Mouse (Mus musculus) CH12.LX (cell line): ENCODE measurements around the gene Zfp942. TPM values are rescaled to one million over a fixed set of nuclear protein-coding genes. Genes with fewer than 3 reads are reported as not detected.

ENCODE experiments used
- DNase-seq: peaks from one replicate; pipeline ENCODE4 v3.0.0-alpha.2; 2013; ENCODE audit errors: extremely low read depth
- H3K27ac ChIP-seq: 2 replicates; pipeline ENCODE4 v1.5.1; 2012; ENCODE audit warnings: low read depth, mild to moderate bottlenecking, control low read depth, moderate library complexity; ENCODE audit not compliant: insufficient read depth
- H3K27me3 ChIP-seq: replicated peaks from 2 replicates; pipeline ENCODE3; 2012; ENCODE audit warnings: inconsistent platforms
- H3K36me3 ChIP-seq, 2 experiments: replicated peaks in 1 of 2; 2 replicates each; pipeline versions ENCODE3 to v1.6.1; 2012; ENCODE audit warnings: inconsistent platforms in 1 of 2, low read length in 1 of 2, mild to moderate bottlenecking in 1 of 2, mixed read lengths in 1 of 2, moderate library complexity in 1 of 2; ENCODE audit not compliant: control insufficient read depth in 1 of 2, insufficient read depth in 1 of 2
- H3K4me1 ChIP-seq, 2 experiments: 2 replicates each; pipeline ENCODE4 v1.6.1; 2012; ENCODE audit warnings: inconsistent platforms in 1 of 2, moderate library complexity in 1 of 2; ENCODE audit not compliant: insufficient read depth in 2 of 2, control insufficient read depth in 1 of 2
- H3K4me2 ChIP-seq: 2 replicates; pipeline ENCODE4 v1.6.1; 2012; ENCODE audit warnings: low read depth, mild to moderate bottlenecking, control low read depth; ENCODE audit not compliant: poor library complexity, insufficient read depth, severe bottlenecking
- H3K4me3 ChIP-seq, 3 experiments: fragments of 150-350 bp in 1 of 3; sonication (generic) in 1 of 3; replicated peaks in 1 of 3; 2 replicates each; pipeline versions ENCODE3 to v1.5.1; 2011 to 2012; ENCODE audit warnings: low read depth in 2 of 3, low read length in 2 of 3, mild to moderate bottlenecking in 2 of 3, moderate library complexity in 2 of 3, control low read depth in 1 of 3, improper control_type of control experiment in 1 of 3, inconsistent platforms in 1 of 3, mixed read lengths in 1 of 3; ENCODE audit not compliant: poor library complexity in 1 of 3
- H3K79me2 ChIP-seq: replicated peaks from 2 replicates; pipeline ENCODE4 v1.6.1; 2012; ENCODE audit warnings: mild to moderate bottlenecking, moderate library complexity; ENCODE audit not compliant: control insufficient read depth, poor library complexity, insufficient read depth, severe bottlenecking; ENCODE audit errors: extremely low read depth
- H3K9ac ChIP-seq: 2 replicates; pipeline ENCODE4 v1.6.1; 2012; ENCODE audit warnings: low read depth, mild to moderate bottlenecking, control low read depth, moderate library complexity; ENCODE audit not compliant: insufficient read depth
- H3K9me3 ChIP-seq: replicated peaks from 2 replicates; pipeline ENCODE3; 2012; ENCODE audit warnings: low read length, inconsistent platforms, mixed read lengths
- ELF1 ChIP-seq: IDR thresholded peaks from 2 replicates; pipeline ENCODE4 v1.6.1; 2014; ENCODE audit warnings: low read depth, mild to moderate bottlenecking, inconsistent platforms, low read length, improper control_type of control experiment
- GABPA ChIP-seq: IDR thresholded peaks from 2 replicates; pipeline ENCODE4 v1.6.1; 2012; ENCODE audit warnings: low read depth, low read length, improper control_type of control experiment, inconsistent platforms; ENCODE audit not compliant: insufficient replicate concordance
- KAT2A ChIP-seq: IDR thresholded peaks from 2 replicates; pipeline ENCODE4 v1.6.1; 2012; ENCODE audit warnings: low read length, improper control_type of control experiment, inconsistent platforms; ENCODE audit not compliant: insufficient replicate concordance
- MYC ChIP-seq: IDR thresholded peaks from 2 replicates; pipeline ENCODE4 v1.6.1; 2011; ENCODE audit warnings: low read depth, mild to moderate bottlenecking, improper control_type of control experiment, low read length
- POLR2A ChIP-seq: IDR thresholded peaks from 2 replicates; pipeline ENCODE4 v1.6.1; 2011; ENCODE audit warnings: low read depth, mild to moderate bottlenecking, improper control_type of control experiment, low read length
- RCOR1 ChIP-seq: conservative IDR thresholded peaks from 2 replicates; pipeline ENCODE4 v1.6.1; 2012; ENCODE audit warnings: low read depth, mild to moderate bottlenecking, inconsistent platforms, low read length, improper control_type of control experiment
- SIN3A ChIP-seq: IDR thresholded peaks from 2 replicates; pipeline ENCODE4 v1.6.1; 2012; ENCODE audit warnings: low read length, improper control_type of control experiment, inconsistent platforms
- UBTF ChIP-seq: IDR thresholded peaks from 2 replicates; pipeline ENCODE4 v1.6.1; 2012; ENCODE audit warnings: low read depth, mild to moderate bottlenecking, inconsistent platforms, low read length, improper control_type of control experiment, moderate library complexity
- USF2 ChIP-seq: conservative IDR thresholded peaks from 2 replicates; pipeline ENCODE4 v1.6.1; 2011; ENCODE audit warnings: low read depth, low read length, improper control_type of control experiment
- ZNF384 ChIP-seq: IDR thresholded peaks from 2 replicates; pipeline ENCODE4 v1.6.1; 2012; ENCODE audit warnings: low read depth, low read length, improper control_type of control experiment, inconsistent platforms
- dilution Hi-C: fragments of 300-500 bp; cut with MboI; formaldehyde crosslinking; loops from 2 replicates; pipeline ENCODE4 v1.14.3; 2020; ENCODE audit warnings: low sequenced_read_pairs; ENCODE audit not compliant: extremely low pct_unique_long_range_greater_than_20kb, extremely low pct_ligation_motif_present
- in situ Hi-C: fragments of 300-500 bp; cut with MboI; formaldehyde crosslinking; loops from 3 replicates; pipeline ENCODE4 v1.14.3; 2019; ENCODE audit warnings: low sequenced_read_pairs, low pct_ligation_motif_present, low pct_unique_long_range_greater_than_20kb, mixed read lengths
- polyA plus RNA-seq: library from polyadenylated mRNA; unstranded; fragments of >175 nt; gene quantifications from 2 replicates; pipeline ENCODE4 v1.2.1, GENCODE M21; 2012; ENCODE audit warnings: low read depth; ENCODE audit not compliant: insufficient read length
- total RNA-seq, 2 experiments: library from RNA; depleted of rRNA; stranded (reverse); fragments of 300-350 nt in 1 of 2; fragments of >200 nt in 1 of 2; gene quantifications; 2 replicates each; pipeline ENCODE4 v1.2.3; 2012 to 2014

The Zfp942 gene
- total and polyA plus RNA-seq, 3 experiments: 4.0 to 10.8 (median 5.1) TPM

DNA sequence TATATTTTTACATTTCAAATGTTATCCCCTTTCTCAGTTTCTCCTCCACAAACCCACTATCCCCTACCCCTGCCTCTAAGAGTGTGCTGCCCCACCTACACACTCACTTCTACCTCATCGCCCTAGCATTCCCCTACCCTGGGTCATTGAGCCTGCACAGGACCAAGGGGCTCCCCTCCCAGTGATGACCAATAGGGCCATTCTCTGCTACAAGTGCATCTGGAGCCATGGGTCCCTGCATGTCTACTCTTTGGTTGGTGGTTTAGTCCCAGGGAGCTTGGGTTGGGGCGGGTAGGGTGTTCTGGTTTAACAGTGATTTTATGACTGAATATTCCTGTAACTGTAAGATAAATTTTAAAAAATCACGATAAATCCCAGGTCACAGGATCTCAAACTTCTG lies 53.2 kb downstream of the Zfp942 start:
- Histone ChIP-seq H3K9ac (no peak overlapping the region), H3K36me3 (no peaks in the 10 kb centered on the region), H3K4me3 (no peak overlapping the region), H3K9me3 (no peaks in the 10 kb centered on the region), H3K27me3 (no peaks in the 10 kb centered on the region), H3K27ac (no peak overlapping the region), H3K79me2 (no peaks in the 10 kb centered on the region), H3K4me1 (no peaks in the 10 kb centered on the region), H3K4me2 (no peak overlapping the region)
- dilution Hi-C loops: no loop called here
- no peak for DNase-seq
- in situ Hi-C loops: no loop called here
- TF ChIP-seq RCOR1: no peak
- no peak for TF ChIP-seq GABPA
- no peak for TF ChIP-seq UBTF
- TF ChIP-seq KAT2A: no peak
- no peak for TF ChIP-seq ZNF384
- no peak for TF ChIP-seq ELF1
- no peak for TF ChIP-seq POLR2A
- TF ChIP-seq SIN3A: no peak
- no peak for TF ChIP-seq MYC
- TF ChIP-seq USF2: no peak

Other genes starting within 250 kb of the Zfp942 start
- gene Zfp229, start 231.7 kb downstream of the Zfp942 start, total RNA-seq (2012; rRNA removed): 2.6 and 2.9 TPM in 2 replicates
- gene Zfp229, start 231.7 kb downstream of the Zfp942 start, total RNA-seq (2014; rRNA removed): 5.1 and 5.5 TPM in 2 replicates
- gene Zfp229, start 231.7 kb downstream of the Zfp942 start, polyA plus RNA-seq: 1.9 and 4.4 TPM in 2 replicates
- not detected in 2 replicates for gene Zfp820, start 116.7 kb downstream of the Zfp942 start, total RNA-seq (2012; rRNA removed)
- not detected in 2 replicates for gene Zfp820, start 116.7 kb downstream of the Zfp942 start, total RNA-seq (2014; rRNA removed)
- gene Zfp820, start 116.7 kb downstream of the Zfp942 start, polyA plus RNA-seq: not detected in 2 replicates
- not detected in 2 replicates for gene Zfp995, start 52.5 kb downstream of the Zfp942 start, total RNA-seq (2012; rRNA removed)
- gene Zfp995, start 52.5 kb downstream of the Zfp942 start, total RNA-seq (2014; rRNA removed): not detected in 2 replicates
- 1.0 and 1.5 TPM in 2 replicates for gene Zfp995, start 52.5 kb downstream of the Zfp942 start, polyA plus RNA-seq
- 3.3 and 3.9 TPM in 2 replicates for gene Zfp943, start 88 bp upstream of the Zfp942 start, total RNA-seq (2012; rRNA removed)
- gene Zfp943, start 88 bp upstream of the Zfp942 start, total RNA-seq (2014; rRNA removed): 11.7 and 11.9 TPM in 2 replicates
- 4.4 and 5.0 TPM in 2 replicates for gene Zfp943, start 88 bp upstream of the Zfp942 start, polyA plus RNA-seq
- gene Zfp947, start 203.7 kb upstream of the Zfp942 start, total RNA-seq (2012; rRNA removed): 1.1 and 1.3 TPM in 2 replicates
- gene Zfp947, start 203.7 kb upstream of the Zfp942 start, total RNA-seq (2014; rRNA removed): 5.9 and 7.3 TPM in 2 replicates
- 2.5 and 2.9 TPM in 2 replicates for gene Zfp947, start 203.7 kb upstream of the Zfp942 start, polyA plus RNA-seq